Mouse (Mus musculus): ENCODE data around the gene Ttc7b.

Ttc7b gene

DNA sequence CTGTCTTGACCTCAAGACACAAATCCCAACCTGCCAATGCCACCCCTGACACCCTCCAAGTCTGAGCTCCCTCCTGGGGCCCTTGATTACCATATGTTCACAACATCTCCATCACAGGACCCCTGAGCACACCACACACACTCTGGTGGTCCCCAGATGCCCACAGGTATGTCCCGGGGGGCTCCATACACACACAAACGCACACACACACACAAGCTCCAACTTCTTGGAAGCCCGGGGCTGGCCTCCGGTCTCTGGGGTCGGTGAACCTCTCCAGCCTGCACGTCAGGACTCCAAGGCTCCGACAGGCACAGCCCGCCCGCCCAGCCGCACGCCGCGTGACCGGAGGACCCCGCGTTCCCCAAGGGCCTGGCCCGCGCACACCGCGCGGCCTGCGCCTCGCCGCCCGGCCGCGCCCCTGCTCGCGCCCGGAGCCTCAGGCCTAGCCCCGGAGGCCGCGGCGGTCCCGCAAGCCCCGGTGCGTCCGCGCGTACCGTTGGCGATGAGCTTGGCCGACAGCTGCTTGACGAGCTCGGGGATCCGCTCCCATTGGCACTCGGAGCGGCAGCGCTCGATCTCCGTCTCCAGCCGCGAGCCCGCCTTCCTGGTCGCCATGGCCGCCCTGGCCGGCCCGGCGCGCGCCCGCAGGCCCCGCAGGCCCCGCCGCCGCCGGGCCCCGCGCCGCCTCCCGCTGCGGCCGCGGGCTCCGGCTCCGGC lies 391 bp downstream of the Ttc7b start:
- DNase-seq (ENCODE audit: low spot score): peak; percentile 51

- DNase-seq (ENCODE audit: low spot score): no peak
Measured at GRCm38 (mm10) chr12:100519684-100520076, 946 bp downstream of the Ttc7b start.

GRCm38 (mm10) chr12:100517371-100517770 lies 3.3 kb downstream of the Ttc7b start:
- no peak for DNase-seq (ENCODE audit: low spot score)

DNA sequence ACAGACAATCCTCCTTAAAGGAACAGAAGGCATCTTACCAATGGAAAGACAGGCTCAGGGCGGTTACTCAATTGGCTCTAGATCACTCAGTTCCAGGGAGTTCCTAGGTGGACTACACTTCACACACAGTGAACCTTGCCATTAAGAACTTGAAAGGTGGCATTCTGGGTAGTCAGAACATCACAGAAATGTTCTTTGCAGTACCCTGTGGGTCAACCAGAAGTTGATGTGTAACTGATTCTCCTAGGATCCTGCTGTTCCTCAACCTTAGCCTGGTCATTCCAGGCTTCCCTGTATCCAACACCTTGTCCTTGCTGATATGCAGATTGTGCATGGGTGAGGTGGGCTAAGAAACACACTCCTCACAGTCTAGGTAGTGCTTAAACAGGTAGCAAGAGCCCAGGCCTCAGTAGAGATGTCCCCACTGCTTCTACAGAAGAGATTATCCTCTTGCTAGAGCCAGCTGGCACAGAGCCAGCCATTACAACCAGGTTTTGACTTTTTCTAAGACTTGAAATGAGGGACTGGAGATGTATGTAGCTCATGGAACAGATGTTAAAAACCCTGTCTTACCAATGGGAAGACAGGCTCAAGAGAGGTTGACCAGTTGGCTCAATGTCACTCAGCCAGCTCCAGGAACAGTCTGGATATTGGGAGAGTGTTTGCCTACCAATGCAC lies 4.3 kb downstream of the Ttc7b start:
- no peak for DNase-seq (ENCODE audit: low spot score)

DNA sequence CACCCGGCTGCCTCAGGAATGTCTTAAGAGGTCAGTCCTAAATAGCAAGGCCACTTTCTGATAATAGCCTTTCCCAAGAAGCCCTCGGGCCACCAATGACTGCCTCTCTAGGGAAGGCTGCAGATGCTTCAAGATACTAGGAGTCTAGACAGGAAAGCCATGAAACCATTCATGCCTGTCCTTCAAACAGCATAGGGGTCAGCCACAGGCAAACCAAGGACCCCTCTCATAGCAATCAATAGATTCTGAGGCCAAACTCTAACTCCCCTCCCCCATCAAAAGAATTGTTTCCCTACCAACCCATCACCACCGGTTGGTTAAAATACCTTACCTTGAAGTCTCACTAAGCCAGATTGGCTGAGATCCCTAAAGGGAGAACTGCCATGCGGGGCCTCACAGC lies 5.1 kb downstream of the Ttc7b start:
- DNase-seq (ENCODE audit: low spot score): no peak

DNA sequence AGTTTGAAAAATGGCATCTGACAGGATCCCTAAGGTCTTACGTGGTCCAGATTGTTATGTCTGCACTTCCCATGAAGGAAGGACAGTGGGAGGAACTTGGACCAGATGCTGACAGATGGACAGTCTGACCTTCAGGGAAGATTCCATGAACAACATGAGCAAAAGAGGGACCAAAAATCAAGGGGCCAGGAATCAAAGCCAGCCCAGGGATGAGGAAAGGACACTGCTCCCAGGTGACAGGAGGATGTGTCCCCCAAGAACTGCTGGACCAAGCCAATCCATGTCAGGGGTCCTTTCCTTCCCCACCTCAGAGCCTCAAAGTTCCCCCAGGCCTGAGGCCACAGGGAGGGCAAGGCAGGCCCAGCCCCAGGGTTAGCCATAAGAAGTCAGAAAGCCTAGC lies 6.0 kb downstream of the Ttc7b start:
- DNase-seq (ENCODE audit: low spot score): no peak

DNA sequence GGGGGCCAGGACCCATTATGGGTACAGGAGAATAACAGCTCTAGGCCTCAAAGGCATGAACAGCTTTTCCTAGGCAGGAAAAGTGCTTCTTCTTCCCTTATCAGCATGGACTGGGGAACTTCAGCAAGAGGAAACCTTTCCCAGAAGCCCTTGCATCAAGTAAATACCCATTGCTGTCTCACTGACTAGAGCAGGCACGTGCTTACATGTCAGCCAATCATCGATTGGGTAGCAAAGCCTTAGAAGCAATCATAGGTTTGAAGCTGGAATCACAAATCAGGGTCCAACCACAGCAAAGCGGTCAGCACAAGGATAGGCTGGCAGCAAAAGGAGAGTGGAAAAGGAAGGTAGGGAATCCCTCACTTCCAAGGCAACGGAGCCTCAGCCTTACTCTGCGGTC lies 7.5 kb downstream of the Ttc7b start:
- no peak for DNase-seq (ENCODE audit: low spot score)

DNA sequence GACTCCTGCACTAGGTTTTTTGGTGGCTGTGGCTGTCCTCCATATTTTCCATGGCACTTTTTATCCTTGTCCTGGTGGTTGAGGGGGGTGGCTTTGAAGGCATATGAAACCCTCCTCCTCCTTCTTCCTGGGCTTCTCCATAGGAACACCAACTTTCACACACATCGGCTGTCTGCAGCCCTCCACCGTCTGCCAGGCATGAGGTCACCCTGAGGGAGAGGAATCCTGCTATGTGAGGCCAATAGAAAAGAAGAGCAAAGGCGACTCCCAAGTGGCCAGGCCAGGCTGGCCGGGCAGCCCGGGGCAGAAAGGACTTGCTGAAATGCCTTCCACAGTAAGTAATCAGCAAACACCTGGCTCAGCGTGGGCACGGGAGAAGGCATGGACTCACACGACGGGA lies 8.0 kb downstream of the Ttc7b start:
- DNase-seq (ENCODE audit: low spot score): no peak

DNA sequence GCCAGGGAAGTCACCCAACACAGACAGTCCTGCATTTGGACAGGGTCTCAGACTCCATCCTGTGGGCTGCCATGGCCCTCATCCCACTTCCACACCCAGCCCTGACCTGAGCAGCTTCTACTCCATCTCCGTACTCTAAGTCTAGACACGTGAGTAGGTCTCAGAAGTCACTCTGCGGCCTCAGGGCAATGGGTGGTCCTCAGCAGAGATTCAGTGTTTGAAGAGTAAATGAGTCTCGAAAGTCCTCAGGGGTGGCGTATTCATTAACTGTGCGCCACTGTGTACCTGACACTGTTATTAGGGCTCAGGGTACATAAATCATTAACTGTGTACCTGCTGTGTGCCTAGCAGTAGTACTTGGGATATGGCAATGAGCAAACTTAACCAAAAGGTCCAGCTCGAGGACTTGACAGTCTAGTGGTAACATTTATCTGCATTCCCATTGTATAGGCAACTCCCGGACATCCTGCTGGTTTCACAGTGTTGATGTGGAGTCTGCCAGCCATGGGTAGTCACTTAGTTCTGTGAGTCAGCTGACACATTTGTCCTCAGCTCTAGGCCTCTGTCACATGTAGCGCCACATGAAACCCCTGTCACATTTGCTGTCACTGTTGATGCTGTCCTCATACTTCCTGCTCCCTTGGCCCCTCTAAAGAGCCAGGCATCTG lies 10.9 kb downstream of the Ttc7b start:
- DNase-seq (ENCODE audit: low spot score): no peak

- DNase-seq (ENCODE audit: low spot score): peak; percentile 8
Measured at GRCm38 (mm10) chr12:100508668-100509067, 12.0 kb downstream of the Ttc7b start.

GRCm38 (mm10) chr12:100505484-100505883 lies 15.1 kb downstream of the Ttc7b start:
- DNase-seq (ENCODE audit: low spot score): no peak

DNA sequence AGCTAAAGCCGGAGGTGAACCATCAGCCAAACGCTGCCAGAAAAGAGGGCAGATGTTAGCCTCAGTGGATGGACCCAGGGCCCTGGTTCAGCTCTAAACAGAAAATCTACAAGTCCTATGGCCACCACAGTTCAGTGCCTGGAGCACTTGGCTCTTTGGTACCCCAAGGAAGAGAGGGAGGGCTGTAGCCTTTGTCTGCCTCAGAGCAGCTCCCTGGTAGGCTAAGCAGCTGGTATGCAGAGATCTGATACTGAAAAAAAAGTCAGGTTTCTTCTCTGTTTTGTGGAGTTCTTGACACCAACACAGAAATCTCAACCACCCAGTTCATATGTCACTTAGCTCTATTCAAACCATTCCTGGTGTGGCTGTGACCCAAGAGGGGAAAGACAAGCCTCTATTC lies 16.0 kb downstream of the Ttc7b start:
- no peak for DNase-seq (ENCODE audit: low spot score)

- DNase-seq (ENCODE audit: low spot score): no peak
Measured at GRCm38 (mm10) chr12:100503659-100504058, 17.0 kb downstream of the Ttc7b start.

DNA sequence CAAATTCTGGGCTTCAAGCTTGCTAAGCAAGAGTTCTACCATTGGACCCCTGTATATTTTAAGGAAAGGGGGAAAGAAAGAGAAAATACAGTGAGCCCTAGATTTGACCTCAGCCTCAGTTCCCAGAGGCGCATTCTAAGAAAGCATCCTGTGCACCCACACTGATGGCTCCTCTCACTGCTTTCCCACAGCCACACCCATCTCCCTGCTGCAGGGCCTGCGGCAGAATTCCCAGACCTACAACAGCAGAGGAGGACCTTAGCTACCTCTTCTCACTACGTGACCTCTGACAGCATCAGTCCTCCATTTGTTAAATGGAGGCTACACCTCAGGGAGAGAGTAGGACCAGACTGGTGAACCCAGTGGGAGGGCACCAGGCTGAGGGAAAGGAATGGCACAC lies 18.1 kb downstream of the Ttc7b start:
- no peak for DNase-seq (ENCODE audit: low spot score)

DNA sequence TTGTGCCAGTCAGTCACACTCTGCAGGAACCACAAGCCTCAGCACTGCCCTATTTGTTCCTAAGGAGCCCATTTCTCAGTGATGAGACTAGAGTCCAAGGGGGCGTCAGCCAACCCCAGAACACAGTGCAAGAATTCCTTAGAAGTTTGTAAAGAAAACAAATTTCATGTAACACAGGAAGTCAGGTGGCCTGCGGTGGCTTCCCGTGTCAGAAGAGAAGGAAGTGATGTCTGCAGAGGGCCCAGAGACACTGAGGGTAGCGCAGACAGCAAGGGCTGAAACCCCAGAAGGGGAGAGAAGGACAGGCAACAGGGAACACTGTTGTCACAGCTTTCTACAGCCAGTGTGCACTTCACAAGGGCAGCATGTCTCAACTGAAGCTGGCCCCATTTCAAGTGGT lies 19.4 kb downstream of the Ttc7b start:
- peak; percentile 82 for DNase-seq (ENCODE audit: low spot score)

DNA sequence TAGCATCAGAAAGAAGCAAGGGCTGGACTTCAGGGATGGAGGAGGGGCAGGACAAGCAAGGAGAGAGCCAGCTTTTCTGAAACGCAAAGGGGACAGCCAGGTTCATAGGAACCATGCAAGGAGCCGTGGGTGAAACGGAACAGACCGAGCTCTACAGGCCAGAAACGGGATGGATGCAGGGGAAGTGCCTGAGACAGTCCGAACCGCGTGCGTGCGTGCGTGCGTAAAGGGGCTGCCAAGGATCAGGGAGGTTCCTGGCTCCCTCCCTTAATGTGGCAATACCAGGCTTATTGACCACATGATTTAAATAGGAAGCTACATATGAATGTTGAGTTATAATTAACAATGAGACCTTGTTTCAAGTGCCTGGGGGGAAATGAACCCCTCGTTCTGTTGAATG lies 21.2 kb downstream of the Ttc7b start:
- DNase-seq (ENCODE audit: low spot score): no peak

- DNase-seq (ENCODE audit: low spot score): no peak
Measured at GRCm38 (mm10) chr12:100498006-100498405, 22.6 kb downstream of the Ttc7b start.

DNA sequence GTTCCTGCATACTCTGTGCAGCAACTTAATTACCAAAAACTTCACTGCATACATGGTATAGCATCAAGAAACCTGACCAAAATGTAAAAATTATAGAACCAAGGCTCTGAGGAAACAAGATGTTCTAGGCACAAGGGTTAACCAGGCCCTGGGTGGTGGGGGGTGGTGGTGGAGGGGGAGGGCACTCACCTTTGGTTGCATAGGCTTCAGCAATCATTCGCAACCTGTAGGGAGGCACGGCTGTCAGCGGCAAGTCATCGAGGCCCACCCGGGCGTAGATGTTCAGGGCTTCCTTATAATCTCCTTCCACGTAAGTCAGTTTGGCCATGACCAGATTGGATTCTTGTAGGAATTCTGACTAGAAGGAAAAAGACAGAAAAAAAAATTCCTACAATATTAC lies 25.5 kb downstream of the Ttc7b start:
- DNase-seq (ENCODE audit: low spot score): no peak

- no peak for DNase-seq (ENCODE audit: low spot score)
Measured at GRCm38 (mm10) chr12:100493211-100493610, 27.4 kb downstream of the Ttc7b start.

DNA sequence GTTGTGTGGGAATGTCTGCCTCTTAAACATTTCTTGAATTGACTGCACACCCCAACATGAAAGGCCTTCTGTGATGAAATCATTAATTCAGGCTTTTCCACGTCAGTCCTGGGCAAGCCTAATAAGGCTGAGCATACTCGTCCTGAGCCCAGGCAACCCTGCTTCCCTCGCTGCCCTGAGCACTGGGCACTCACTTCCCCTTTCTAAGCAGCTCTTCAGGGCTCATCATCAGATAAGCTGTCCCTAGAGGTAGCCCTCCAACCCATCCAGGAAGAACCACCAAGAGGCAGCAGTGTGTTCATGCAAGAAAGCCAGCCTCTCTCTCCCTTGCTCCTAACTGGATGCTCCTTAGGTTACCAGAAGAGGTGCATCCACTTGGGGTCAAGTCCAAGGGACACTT lies 27.9 kb downstream of the Ttc7b start:
- no peak for DNase-seq (ENCODE audit: low spot score)

- no peak for DNase-seq (ENCODE audit: low spot score)
Measured at GRCm38 (mm10) chr12:100491967-100492611, 28.5 kb downstream of the Ttc7b start.

- DNase-seq (ENCODE audit: low spot score): no peak
Measured at GRCm38 (mm10) chr12:100489799-100490198, 30.8 kb downstream of the Ttc7b start.

DNA sequence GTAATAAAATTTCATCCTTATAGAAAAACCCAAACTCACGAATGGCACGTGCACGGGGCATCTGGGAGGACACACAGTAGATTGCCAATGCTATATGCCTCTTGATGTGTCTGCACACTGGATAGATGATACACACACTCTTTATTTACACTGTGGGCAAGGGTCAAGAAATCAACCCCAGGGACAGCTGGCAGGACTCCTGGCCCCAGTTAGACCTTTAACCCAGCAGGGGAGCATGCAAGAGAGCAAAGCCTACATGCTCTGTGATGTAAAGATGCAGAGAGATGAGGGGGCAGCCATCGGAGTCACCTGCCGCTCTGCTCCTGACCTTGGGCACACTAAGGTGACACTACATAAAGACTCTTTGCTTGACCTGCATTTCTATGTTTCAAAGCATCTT lies 32.3 kb downstream of the Ttc7b start:
- no peak for DNase-seq (ENCODE audit: low spot score)
